Mouse (Mus musculus): ENCODE measurements around the gene F10.
"Not testable (repeated sequence)": the region's sequence is repeated elsewhere in the genome, so short reads cannot be mapped to it uniquely, and the experiment has no call there.

F10 gene

GRCm38 (mm10) chr8:13060441-13061150 lies 23.5 kb downstream of the F10 start, which contains the start of gene Proz:
TSS of gene Proz (plus strand) at chr8:13060914.
- no peak for DNase-seq (ENCODE audit: low spot score)

GRCm38 (mm10) chr8:13063112-13063511 lies 26.0 kb downstream of the F10 start:
- no peak for DNase-seq (ENCODE audit: low spot score)

GRCm38 (mm10) chr8:13073255-13073654 lies 36.1 kb downstream of the F10 start:
- no peak for DNase-seq (ENCODE audit: low spot score)

GRCm38 (mm10) chr8:13075044-13075443 lies 37.9 kb downstream of the F10 start:
- no peak for DNase-seq (ENCODE audit: low spot score)

GRCm38 (mm10) chr8:13075579-13075978 lies 38.5 kb downstream of the F10 start:
- not testable (repeated sequence) for DNase-seq (ENCODE audit: low spot score)

GRCm38 (mm10) chr8:13077542-13077941 lies 40.4 kb downstream of the F10 start:
- DNase-seq (ENCODE audit: low spot score) = no peak

- DNase-seq (ENCODE audit: low spot score) = peak; percentile 94
Observed at GRCm38 (mm10) chr8:13104691-13105086, 67.6 kb downstream of the F10 start.

- DNase-seq (ENCODE audit: low spot score) = peak; percentile 99
Observed at GRCm38 (mm10) chr8:13105087-13105881, 68.2 kb downstream of the F10 start, which contains the start of the genes Pcid2 and Cul4a. TSS of gene Pcid2 (minus strand) at chr8:13105459. TSS of gene Cul4a (plus strand) at chr8:13105621.

GRCm38 (mm10) chr8:13105908-13106551 lies 68.9 kb downstream of the F10 start:
- peak; percentile 71 for DNase-seq (ENCODE audit: low spot score)
